Mouse (Mus musculus) heart, embryonic 10.5 days (tissue): ENCODE measurements around the gene Gm6169. TPM values are rescaled to one million over a fixed set of nuclear protein-coding genes. Genes with fewer than 3 reads are reported as not detected.
"Not testable (repeated sequence)": the region's sequence is repeated elsewhere in the genome, so short reads cannot be mapped to it uniquely, and the experiment has no call there.

Experiments used
- DNase-seq: peaks from one replicate; pipeline ENCODE4 v3.0.0-alpha.2; 2017; ENCODE audit warnings: low spot score
- H3K27ac ChIP-seq: fragments of 300-500 bp; sonication (generic); 2 replicates; pipeline ENCODE4 v1.5.1; 2016; ENCODE audit warnings: mild to moderate bottlenecking
- H3K27me3 ChIP-seq: fragments of 300-500 bp; sonication (generic); 2 replicates; pipeline ENCODE4 v1.6.1; 2016; ENCODE audit warnings: mild to moderate bottlenecking; ENCODE audit not compliant: poor library complexity, insufficient read depth, severe bottlenecking
- H3K36me3 ChIP-seq: fragments of 300-500 bp; sonication (generic); 2 replicates; pipeline ENCODE4 v1.6.1; 2016; ENCODE audit warnings: mild to moderate bottlenecking, moderate library complexity
- H3K4me1 ChIP-seq: fragments of 300-500 bp; sonication (generic); 2 replicates; pipeline ENCODE4 v1.6.1; 2016; ENCODE audit warnings: mild to moderate bottlenecking
- H3K4me3 ChIP-seq: fragments of 300-500 bp; sonication (generic); 2 replicates; pipeline ENCODE4 v1.5.1; 2016; ENCODE audit warnings: mild to moderate bottlenecking, moderate library complexity
- H3K9me3 ChIP-seq: fragments of 300-500 bp; sonication (generic); 2 replicates; pipeline ENCODE4 v1.6.1; 2016; ENCODE audit warnings: mild to moderate bottlenecking, moderate library complexity
- WGBS: fragments of 180-500 bp; shearing (Covaris S2); methylation state at CpG from one replicate; pipeline ENCODE4 v1.1.7; 2016; 5-methylcytosine and 5-hydroxymethylcytosine counted together
- polyA plus RNA-seq: library from polyadenylated mRNA; unstranded; fragments of >200 nt; fragmentation: Nextera tagmentation; extraction: Ambion mirVana; gene quantifications from 2 replicates; pipeline ENCODE4 v1.2.1, GENCODE M21; 2016

Gene Gm6169
- polyA plus RNA-seq, 1 experiment from 2014 or later, result 1.9 TPM

GRCm38 (mm10) chr13:97066649-97067550, 32.1 kb downstream of the Gm6169 start, which contains the start of gene Fam169a:
Gene Fam169a, plus strand, starts transcription at chr13:97067286.
- Histone ChIP-seq H3K36me3 (no peaks in the 10 kb centered on the region), H3K9me3 (no peaks in the 10 kb centered on the region), H3K4me3 (peak within 1 kb of the TSS; percentile 34), H3K27me3 (no peaks in the 10 kb centered on the region), H3K27ac (peak within 1 kb of the TSS; percentile 73), H3K4me1 (peaks cover 19% of the 10 kb centered on the region)
- DNase-seq, result no peak
- 44% methylated on average over 15 of the region's 15 CpGs for WGBS

- H3K27me3 ChIP-seq, H3K36me3 ChIP-seq, DNase-seq, H3K9me3 ChIP-seq, H3K4me3 ChIP-seq: not testable (repeated sequence)
- H3K4me1 ChIP-seq, result peaks cover 19% of the 10 kb centered on the region
- peak overlapping the region; percentile 54; the same call in 1 of the 2 replicates for H3K27ac ChIP-seq
- WGBS, result 39% methylated on average over 18 of the region's 18 CpGs
Observed at GRCm38 (mm10) chr13:97064844-97065621, 34.0 kb downstream of the Gm6169 start.

GRCm38 (mm10) chr13:97064413-97064812, 34.6 kb downstream of the Gm6169 start:
- Histone ChIP-seq H3K27me3 (no peaks in the 10 kb centered on the region), H3K27ac (peak overlapping the region; percentile 54; the same call in 1 of the 2 replicates), H3K4me1 (peaks cover 15% of the 10 kb centered on the region), H3K9me3 (no peaks in the 10 kb centered on the region), H3K4me3 (no peak overlapping the region), H3K36me3 (no peaks in the 10 kb centered on the region)
- DNase-seq, result no peak
- WGBS, result 48% methylated on average over 3 of the region's 3 CpGs

- H3K27me3 ChIP-seq, result no peaks in the 10 kb centered on the region
- no peak overlapping the region for H3K27ac ChIP-seq
- H3K4me1 ChIP-seq, result peaks cover 15% of the 10 kb centered on the region
- WGBS, result 69% methylated on average over 2 of the region's 2 CpGs
- no peaks in the 10 kb centered on the region for H3K36me3 ChIP-seq
- DNase-seq, result no peak
- H3K9me3 ChIP-seq, result no peaks in the 10 kb centered on the region
- no peak overlapping the region for H3K4me3 ChIP-seq
Observed at GRCm38 (mm10) chr13:97063431-97063830, 35.6 kb downstream of the Gm6169 start.

GRCm38 (mm10) chr13:97062151-97062550, 36.9 kb downstream of the Gm6169 start:
- no peaks in the 10 kb centered on the region for H3K27me3 ChIP-seq
- 79% methylated on average over 3 of the region's 3 CpGs for WGBS
- H3K9me3 ChIP-seq, result no peaks in the 10 kb centered on the region
- H3K27ac ChIP-seq, result no peak overlapping the region
- H3K36me3 ChIP-seq, result no peaks in the 10 kb centered on the region
- no peak overlapping the region for H3K4me3 ChIP-seq
- DNase-seq, result no peak
- H3K4me1 ChIP-seq, result peaks cover 13% of the 10 kb centered on the region

GRCm38 (mm10) chr13:97060331-97060730, 38.7 kb downstream of the Gm6169 start:
- WGBS, result 58% methylated on average over 3 of the region's 8 CpGs
- peaks cover 13% of the 10 kb centered on the region for H3K4me1 ChIP-seq
- no peak overlapping the region for H3K4me3 ChIP-seq
- no peak for DNase-seq
- no peak overlapping the region for H3K27ac ChIP-seq
- H3K9me3 ChIP-seq, result no peaks in the 10 kb centered on the region
- no peaks in the 10 kb centered on the region for H3K27me3 ChIP-seq
- H3K36me3 ChIP-seq, result no peaks in the 10 kb centered on the region

- Histone ChIP-seq H3K27me3 (no peaks in the 10 kb centered on the region), H3K4me1 (peaks cover 12% of the 10 kb centered on the region), H3K4me3 (no peak overlapping the region), H3K9me3 (no peaks in the 10 kb centered on the region), H3K27ac (no peak overlapping the region), H3K36me3 (no peaks in the 10 kb centered on the region)
- WGBS, result 89% methylated on average over 6 of the region's 6 CpGs
- DNase-seq, result no peak
Observed at GRCm38 (mm10) chr13:97059746-97060145, 39.3 kb downstream of the Gm6169 start.

GRCm38 (mm10) chr13:97057817-97058216, 41.2 kb downstream of the Gm6169 start:
- no peak for DNase-seq
- Histone ChIP-seq H3K4me1 (peaks cover 5% of the 10 kb centered on the region; the same call in 1 of the 2 replicates), H3K36me3 (no peaks in the 10 kb centered on the region), H3K9me3 (no peaks in the 10 kb centered on the region), H3K4me3 (no peak overlapping the region), H3K27ac (0 out of 2 replicates have a peak overlapping the region, but pooled peaks have one; percentile 36), H3K27me3 (no peaks in the 10 kb centered on the region)
- 47% methylated on average over 4 of the region's 4 CpGs for WGBS

GRCm38 (mm10) chr13:97053844-97054243, 45.2 kb downstream of the Gm6169 start:
- WGBS, result 77% methylated on average over 8 of the region's 8 CpGs
- Histone ChIP-seq H3K36me3 (no peaks in the 10 kb centered on the region), H3K4me1 (peaks cover 5% of the 10 kb centered on the region; the same call in 1 of the 2 replicates), H3K27me3 (no peaks in the 10 kb centered on the region), H3K27ac (no peak overlapping the region), H3K4me3 (no peak overlapping the region), H3K9me3 (no peaks in the 10 kb centered on the region)
- DNase-seq, result no peak

- Histone ChIP-seq H3K27me3 (no peaks in the 10 kb centered on the region), H3K27ac (no peak overlapping the region), H3K4me3 (no peak overlapping the region), H3K9me3 (no peaks in the 10 kb centered on the region), H3K36me3 (no peaks in the 10 kb centered on the region), H3K4me1 (peaks cover 1% of the 10 kb centered on the region; the same call in 1 of the 2 replicates)
- no peak for DNase-seq
- WGBS, result 12% methylated on average over 11 of the region's 11 CpGs
Observed at GRCm38 (mm10) chr13:97052667-97053066, 46.4 kb downstream of the Gm6169 start.

GRCm38 (mm10) chr13:97051158-97051557, 47.9 kb downstream of the Gm6169 start:
- H3K36me3 ChIP-seq, result no peaks in the 10 kb centered on the region
- H3K27ac ChIP-seq, result no peak overlapping the region
- no peaks in the 10 kb centered on the region for H3K9me3 ChIP-seq
- WGBS, result 71% methylated on average over 6 of the region's 6 CpGs
- H3K27me3 ChIP-seq, result no peaks in the 10 kb centered on the region
- H3K4me1 ChIP-seq, result no peaks in the 10 kb centered on the region
- H3K4me3 ChIP-seq, result no peak overlapping the region
- no peak for DNase-seq
